ENCODE assay signal across 19 mouse cellular contexts in the genomic region with DNA sequence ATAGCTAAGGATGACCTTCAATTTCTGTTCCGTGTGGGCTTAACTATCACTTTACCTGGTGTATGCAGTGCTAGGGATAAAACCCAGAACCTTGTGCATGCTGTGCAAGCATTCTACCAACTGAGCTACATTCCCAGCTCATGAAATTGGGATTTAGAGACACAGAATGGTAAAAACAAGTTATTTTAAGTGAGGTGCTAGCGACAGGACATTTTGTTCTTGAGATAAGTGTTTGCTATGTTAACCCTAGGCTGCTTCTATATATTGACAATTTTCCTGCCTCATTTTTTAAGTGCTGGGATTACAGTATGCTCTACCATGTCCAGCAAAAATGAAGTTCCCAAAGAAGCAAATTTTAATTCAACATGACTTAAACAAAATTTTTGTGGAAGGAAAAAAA.
"Had no signal": no experiment of that assay in that cellular context is flagged by ENCODE, and none has a peak within 500 bp of the region (broad histone marks: within the 10 kb centered on the region; RNA-seq: fewer than 3 reads in every experiment).

No protein-coding gene starts in this region.

- DNase-seq: lung, adult 18-20 months; lung, embryonic 14.5 days; lung, postnatal 14 days; lung, postnatal 4 days; midbrain, embryonic 14.5 days; retina, postnatal 1 day; right cerebral cortex, adult 18-20 months; right cerebral cortex, postnatal 25 days; right cerebral cortex, postnatal 4 days; spleen, adult 18-20 months; thymus, adult 2 months; thymus, postnatal 25 days; thymus, postnatal 4 days had no signal

- H3K4me2 ChIP-seq: lung, embryonic 14.5 days; midbrain, embryonic 12.5 days; neural tube, embryonic 13.5 days; neural tube, embryonic 15.5 days had no signal

- H3K9ac ChIP-seq: lung, embryonic 14.5 days; midbrain, embryonic 12.5 days; neural tube, embryonic 13.5 days; neural tube, embryonic 15.5 days had no signal

- H3K4me3 ChIP-seq: midbrain, embryonic 10.5 days; midbrain, embryonic 12.5 days; myocyte; neural tube, embryonic 13.5 days; neural tube, embryonic 15.5 days had no signal

- H3K27me3 ChIP-seq: midbrain, embryonic 12.5 days; neural tube, embryonic 13.5 days; neural tube, embryonic 15.5 days had no signal

- H3K9me3 ChIP-seq: midbrain, embryonic 10.5 days; midbrain, embryonic 12.5 days; neural tube, embryonic 13.5 days; neural tube, embryonic 15.5 days had no signal

- H3K27ac ChIP-seq: midbrain, embryonic 10.5 days; midbrain, embryonic 12.5 days; neural tube, embryonic 13.5 days; neural tube, embryonic 15.5 days had no signal

- ATAC-seq: midbrain, embryonic 16.5 days had no signal

- H3K36me3 ChIP-seq: midbrain, embryonic 10.5 days; midbrain, embryonic 12.5 days; neural tube, embryonic 13.5 days; neural tube, embryonic 15.5 days had no signal
